Mouse (Mus musculus): Measurements from ENCODE around the gene Rbm20. TPM values are rescaled to one million over a fixed set of nuclear protein-coding genes. Genes with fewer than 3 reads are reported as not detected.
A peak's percentile ranks its signal among the peaks of the same experiment; 100 is the strongest.
"Not testable (repeated sequence)": the region's sequence is repeated elsewhere in the genome, so short reads cannot be mapped to it uniquely, and the experiment has no call there.

Rbm20 gene
- polyA plus RNA-seq, 1 experiment from 2014 or later, result 5.8 TPM

GRCm38 (mm10) chr19:53803954-53804353 lies 126.8 kb downstream of the Rbm20 start:
- H3K4me2 ChIP-seq, result no peak overlapping the region
- no peak overlapping the region for H3K4me3 ChIP-seq
- no peaks in the 10 kb centered on the region for H3K27me3 ChIP-seq
- 78% methylated on average over 2 of the region's 2 CpGs for WGBS
- ATAC-seq, result no peak
- H3K9me3 ChIP-seq (replicated peaks), result no peaks in the 10 kb centered on the region
- no peak overlapping the region for H3K27ac ChIP-seq
- no peak overlapping the region for H3K9ac ChIP-seq
- H3K4me1 ChIP-seq, result peaks cover 7% of the 10 kb centered on the region
- H3K36me3 ChIP-seq (ENCODE audit: poor library complexity, severe bottlenecking), result no peaks in the 10 kb centered on the region

GRCm38 (mm10) chr19:53805063-53805462 lies 128.0 kb downstream of the Rbm20 start:
- H3K4me2 ChIP-seq, result no peak overlapping the region
- peaks cover 7% of the 10 kb centered on the region for H3K4me1 ChIP-seq
- H3K9ac ChIP-seq, result no peak overlapping the region
- H3K4me3 ChIP-seq, result no peak overlapping the region
- no peak overlapping the region for H3K27ac ChIP-seq
- ATAC-seq, result no peak
- H3K27me3 ChIP-seq, result no peaks in the 10 kb centered on the region
- 78% methylated on average over 3 of the region's 3 CpGs for WGBS
- H3K36me3 ChIP-seq (ENCODE audit: poor library complexity, severe bottlenecking), result no peaks in the 10 kb centered on the region
- H3K9me3 ChIP-seq (replicated peaks), result no peaks in the 10 kb centered on the region

- 52% methylated on average over 7 of the region's 7 CpGs for WGBS
- ATAC-seq, result peak; percentile 65
- H3K27ac ChIP-seq, result 0 out of 2 replicates have a peak overlapping the region, but pooled peaks have one; percentile 19
Observed at GRCm38 (mm10) chr19:53806126-53806525, 129.0 kb downstream of the Rbm20 start.

GRCm38 (mm10) chr19:53806526-53807275 lies 129.6 kb downstream of the Rbm20 start:
- H3K9me3 ChIP-seq (replicated peaks); H3K4me1 ChIP-seq; H3K36me3 ChIP-seq (ENCODE audit: poor library complexity, severe bottlenecking); ATAC-seq; H3K4me2 ChIP-seq; H3K27me3 ChIP-seq; H3K4me3 ChIP-seq: not testable (repeated sequence)
- Histone ChIP-seq H3K27ac (0 out of 2 replicates have a peak overlapping the region, but pooled peaks have one; percentile 19), H3K9ac (peak overlapping the region; percentile 34; the same call in 1 of the 2 replicates)
- 91% methylated on average over 6 of the region's 6 CpGs for WGBS

More at GRCm38 (mm10) chr19:53806126-53806525, 129.0 kb downstream of the Rbm20 start:
- Histone ChIP-seq H3K9me3 (replicated peaks) (no peaks in the 10 kb centered on the region), H3K36me3 (ENCODE audit: poor library complexity, severe bottlenecking) (no peaks in the 10 kb centered on the region), H3K4me2 (no peak overlapping the region), H3K27me3 (no peaks in the 10 kb centered on the region), H3K9ac (peak overlapping the region; percentile 34; the same call in 1 of the 2 replicates), H3K4me3 (no peak overlapping the region), H3K4me1 (peaks cover 7% of the 10 kb centered on the region)

- H3K36me3 ChIP-seq (ENCODE audit: poor library complexity, severe bottlenecking), result no peaks in the 10 kb centered on the region
- no peak overlapping the region for H3K4me2 ChIP-seq
- peaks cover 7% of the 10 kb centered on the region for H3K4me1 ChIP-seq
- no peak overlapping the region for H3K4me3 ChIP-seq
- no peak overlapping the region for H3K9ac ChIP-seq
- H3K27me3 ChIP-seq, result no peaks in the 10 kb centered on the region
- 91% methylated on average over 5 of the region's 5 CpGs for WGBS
- no peak for ATAC-seq
- H3K27ac ChIP-seq, result no peak overlapping the region
- no peaks in the 10 kb centered on the region for H3K9me3 ChIP-seq (replicated peaks)
Observed at GRCm38 (mm10) chr19:53807276-53807801, 130.2 kb downstream of the Rbm20 start.

- peaks cover 7% of the 10 kb centered on the region for H3K4me1 ChIP-seq
- H3K4me3 ChIP-seq, result no peak overlapping the region
- WGBS, result 76% methylated on average over 15 of the region's 15 CpGs
- no peaks in the 10 kb centered on the region for H3K36me3 ChIP-seq (ENCODE audit: poor library complexity, severe bottlenecking)
- H3K4me2 ChIP-seq, result no peak overlapping the region
- H3K27me3 ChIP-seq, result no peaks in the 10 kb centered on the region
- no peak overlapping the region for H3K9ac ChIP-seq
- no peak for ATAC-seq
- H3K27ac ChIP-seq, result no peak overlapping the region
- H3K9me3 ChIP-seq (replicated peaks), result no peaks in the 10 kb centered on the region
Observed at GRCm38 (mm10) chr19:53808041-53808777, 131.1 kb downstream of the Rbm20 start.

GRCm38 (mm10) chr19:53809185-53809861 lies 132.2 kb downstream of the Rbm20 start:
- WGBS, result 68% methylated on average over 7 of the region's 7 CpGs
- ATAC-seq, result no peak
- Histone ChIP-seq H3K4me2 (no peak overlapping the region), H3K27me3 (no peaks in the 10 kb centered on the region), H3K4me1 (peaks cover 7% of the 10 kb centered on the region), H3K36me3 (ENCODE audit: poor library complexity, severe bottlenecking) (no peaks in the 10 kb centered on the region), H3K4me3 (no peak overlapping the region), H3K27ac (no peak overlapping the region), H3K9ac (no peak overlapping the region), H3K9me3 (replicated peaks) (no peaks in the 10 kb centered on the region)

- H3K9me3 ChIP-seq (replicated peaks), result no peaks in the 10 kb centered on the region
- WGBS, result 84% methylated on average over 7 of the region's 7 CpGs
Observed at GRCm38 (mm10) chr19:53810024-53810423, 132.9 kb downstream of the Rbm20 start.

GRCm38 (mm10) chr19:53810584-53810983 lies 133.5 kb downstream of the Rbm20 start:
- Histone ChIP-seq H3K4me1 (peaks cover 7% of the 10 kb centered on the region), H3K36me3 (ENCODE audit: poor library complexity, severe bottlenecking) (no peaks in the 10 kb centered on the region), H3K27ac (no peak overlapping the region), H3K4me2 (no peak overlapping the region), H3K27me3 (no peaks in the 10 kb centered on the region), H3K4me3 (no peak overlapping the region), H3K9ac (no peak overlapping the region), H3K9me3 (replicated peaks) (no peaks in the 10 kb centered on the region)
- WGBS, result 82% methylated on average over 3 of the region's 3 CpGs
- no peak for ATAC-seq

More at GRCm38 (mm10) chr19:53810024-53810423, 132.9 kb downstream of the Rbm20 start:
- Histone ChIP-seq H3K4me1 (peaks cover 7% of the 10 kb centered on the region), H3K9ac (no peak overlapping the region; the same call in 1 of the 2 replicates), H3K27ac (no peak overlapping the region), H3K4me2 (no peak overlapping the region), H3K36me3 (ENCODE audit: poor library complexity, severe bottlenecking) (no peaks in the 10 kb centered on the region), H3K4me3 (no peak overlapping the region), H3K27me3 (no peaks in the 10 kb centered on the region)
- ATAC-seq, result no peak

GRCm38 (mm10) chr19:53813576-53813975 lies 136.5 kb downstream of the Rbm20 start:
- no peaks in the 10 kb centered on the region for H3K27me3 ChIP-seq
- H3K36me3 ChIP-seq (ENCODE audit: poor library complexity, severe bottlenecking), result no peaks in the 10 kb centered on the region
- H3K9me3 ChIP-seq (replicated peaks), result no peaks in the 10 kb centered on the region
- no peak overlapping the region for H3K4me2 ChIP-seq
- H3K9ac ChIP-seq, result no peak overlapping the region
- 98% methylated on average over 5 of the region's 5 CpGs for WGBS
- no peak overlapping the region for H3K4me3 ChIP-seq
- ATAC-seq, result no peak
- 0 out of 2 replicates have a peak, but pooled peaks cover 4% of the 10 kb centered on the region for H3K4me1 ChIP-seq
- no peak overlapping the region for H3K27ac ChIP-seq

- Histone ChIP-seq H3K4me1 (0 out of 2 replicates have a peak, but pooled peaks cover 4% of the 10 kb centered on the region), H3K27me3 (no peaks in the 10 kb centered on the region), H3K36me3 (ENCODE audit: poor library complexity, severe bottlenecking) (no peaks in the 10 kb centered on the region), H3K27ac (no peak overlapping the region), H3K9ac (no peak overlapping the region), H3K4me2 (no peak overlapping the region), H3K4me3 (no peak overlapping the region), H3K9me3 (replicated peaks) (no peaks in the 10 kb centered on the region)
- 95% methylated on average over 4 of the region's 4 CpGs for WGBS
- no peak for ATAC-seq
Observed at GRCm38 (mm10) chr19:53815714-53816113, 138.6 kb downstream of the Rbm20 start.
